Mouse (Mus musculus): Measurements from ENCODE around the gene 4930583I09Rik. TPM values are rescaled to one million over a fixed set of nuclear protein-coding genes. Genes with fewer than 3 reads are reported as not detected.

Gene 4930583I09Rik
- polyA plus RNA-seq, 1 experiment from 2014 or later = not detected

GRCm38 (mm10) chr17:64789175-64789574, 46.7 kb downstream of the 4930583I09Rik start:
- 80% methylated on average over 3 of the region's 3 CpGs for WGBS
- Histone ChIP-seq H3K4me1 (no peaks in the 10 kb centered on the region), H3K27me3 (no peaks in the 10 kb centered on the region), H3K27ac (no peak overlapping the region), H3K9ac (no peak overlapping the region), H3K9me3 (replicated peaks) (no peaks in the 10 kb centered on the region), H3K4me2 (replicated peaks) (no peak overlapping the region), H3K4me3 (no peak overlapping the region), H3K36me3 (no peaks in the 10 kb centered on the region)
- no peak for ATAC-seq (ENCODE audit: low FRiP score)

- ATAC-seq (ENCODE audit: low FRiP score) = no peak
- 89% methylated on average over 13 of the region's 13 CpGs for WGBS
Measured at GRCm38 (mm10) chr17:64788301-64788700, 47.6 kb downstream of the 4930583I09Rik start.

DNA sequence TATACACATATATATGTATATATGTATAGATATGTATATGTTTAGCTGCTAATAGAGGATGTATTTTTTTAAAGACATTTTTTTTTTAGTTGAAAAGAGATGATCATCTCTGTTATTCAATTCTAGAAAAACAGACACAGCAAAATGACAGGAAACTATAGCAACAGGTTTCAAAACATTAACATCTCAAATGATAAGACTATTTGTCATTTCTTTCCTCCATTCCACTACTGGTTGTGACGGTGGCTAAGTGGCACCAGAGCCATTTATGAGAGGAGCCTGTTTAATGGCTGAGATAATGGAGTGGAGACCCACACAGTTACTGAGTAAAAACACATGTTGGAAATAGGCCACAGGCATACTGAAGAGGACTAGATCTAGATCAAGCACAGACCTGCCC, 49.9 kb downstream of the 4930583I09Rik start:
- Histone ChIP-seq H3K9ac (no peak overlapping the region), H3K27me3 (no peaks in the 10 kb centered on the region), H3K4me3 (no peak overlapping the region), H3K36me3 (no peaks in the 10 kb centered on the region), H3K4me2 (replicated peaks) (no peak overlapping the region), H3K9me3 (replicated peaks) (no peaks in the 10 kb centered on the region), H3K27ac (no peak overlapping the region), H3K4me1 (no peaks in the 10 kb centered on the region)
- ATAC-seq (ENCODE audit: low FRiP score) = no peak
- 71% methylated on average over 1 of the region's 1 CpGs for WGBS

More at GRCm38 (mm10) chr17:64788301-64788700, 47.6 kb downstream of the 4930583I09Rik start:
- Histone ChIP-seq H3K9ac (no peak overlapping the region), H3K27me3 (no peaks in the 10 kb centered on the region), H3K4me1 (no peaks in the 10 kb centered on the region), H3K4me3 (no peak overlapping the region), H3K27ac (no peak overlapping the region), H3K4me2 (replicated peaks) (no peak overlapping the region), H3K9me3 (replicated peaks) (no peaks in the 10 kb centered on the region), H3K36me3 (no peaks in the 10 kb centered on the region)

Other genes starting within 250 kb of the 4930583I09Rik start
- gene Man2a1, start 235.3 kb downstream of the 4930583I09Rik start, polyA plus RNA-seq (2016; fragmentation: Nextera tagmentation; extraction: Ambion mirVana) = 6.5 and 7.9 TPM in 2 replicates

Data from hindbrain, embryonic 12.5 days (tissue).